Mouse (Mus musculus): ENCODE measurements around the gene Slc8a1. TPM values are rescaled to one million over a fixed set of nuclear protein-coding genes. Genes with fewer than 3 reads are reported as not detected.

The Slc8a1 gene
- polyA plus RNA-seq, 1 experiment from 2014 or later = 6.6 TPM

- no peak overlapping the region for H3K27ac ChIP-seq (ENCODE audit: low read length)
- H3K9me3 ChIP-seq (replicated peaks; ENCODE audit: control insufficient read depth, low read length) = no peaks in the 10 kb centered on the region
- peaks cover 12% of the 10 kb centered on the region; the same call in 1 of the 2 replicates for H3K4me1 ChIP-seq (ENCODE audit: control insufficient read depth, insufficient read depth, low read length)
- WGBS = 71% methylated on average over 7 of the region's 7 CpGs
- H3K4me2 ChIP-seq (ENCODE audit: low read depth, low read length) = no peak overlapping the region
- no peak overlapping the region for H3K4me3 ChIP-seq (replicated peaks; ENCODE audit: low read length)
- H3K9ac ChIP-seq (ENCODE audit: low read length) = no peak overlapping the region
- no peak for ATAC-seq (ENCODE audit: insufficient read depth, low FRiP score)
- H3K27me3 ChIP-seq (ENCODE audit: control insufficient read depth, insufficient read depth, low read length) = no peaks in the 10 kb centered on the region
- H3K36me3 ChIP-seq (ENCODE audit: control insufficient read depth, insufficient read depth, low read length) = no peaks in the 10 kb centered on the region
Observed at GRCm38 (mm10) chr17:81391478-81391877, 346.7 kb downstream of the Slc8a1 start.

- H3K9ac ChIP-seq (ENCODE audit: low read length) = no peak overlapping the region
- H3K27me3 ChIP-seq (ENCODE audit: control insufficient read depth, insufficient read depth, low read length) = no peaks in the 10 kb centered on the region
- ATAC-seq (ENCODE audit: insufficient read depth, low FRiP score) = no peak
- H3K4me3 ChIP-seq (replicated peaks; ENCODE audit: low read length) = no peak overlapping the region
- WGBS = 79% methylated on average over 3 of the region's 3 CpGs
- peaks cover 12% of the 10 kb centered on the region; the same call in 1 of the 2 replicates for H3K4me1 ChIP-seq (ENCODE audit: control insufficient read depth, insufficient read depth, low read length)
- H3K4me2 ChIP-seq (ENCODE audit: low read depth, low read length) = no peak overlapping the region
- H3K9me3 ChIP-seq (replicated peaks; ENCODE audit: control insufficient read depth, low read length) = no peaks in the 10 kb centered on the region
- no peaks in the 10 kb centered on the region for H3K36me3 ChIP-seq (ENCODE audit: control insufficient read depth, insufficient read depth, low read length)
- no peak overlapping the region for H3K27ac ChIP-seq (ENCODE audit: low read length)
Observed at GRCm38 (mm10) chr17:81390790-81391189, 347.4 kb downstream of the Slc8a1 start.

- Histone ChIP-seq H3K27me3 (ENCODE audit: control insufficient read depth, insufficient read depth, low read length) (no peaks in the 10 kb centered on the region), H3K4me2 (ENCODE audit: low read depth, low read length) (no peak overlapping the region), H3K9ac (ENCODE audit: low read length) (no peak overlapping the region), H3K4me3 (replicated peaks; ENCODE audit: low read length) (no peak overlapping the region), H3K27ac (ENCODE audit: low read length) (no peak overlapping the region), H3K36me3 (ENCODE audit: control insufficient read depth, insufficient read depth, low read length) (no peaks in the 10 kb centered on the region), H3K4me1 (ENCODE audit: control insufficient read depth, insufficient read depth, low read length) (no peaks in the 10 kb centered on the region), H3K9me3 (replicated peaks; ENCODE audit: control insufficient read depth, low read length) (no peaks in the 10 kb centered on the region)
- ATAC-seq (ENCODE audit: insufficient read depth, low FRiP score) = no peak
- 75% methylated on average over 2 of the region's 2 CpGs for WGBS
Observed at GRCm38 (mm10) chr17:81386118-81386517, 352.1 kb downstream of the Slc8a1 start.

- Histone ChIP-seq H3K27ac (ENCODE audit: low read length) (no peak overlapping the region), H3K9me3 (replicated peaks; ENCODE audit: control insufficient read depth, low read length) (no peaks in the 10 kb centered on the region), H3K9ac (ENCODE audit: low read length) (no peak overlapping the region), H3K27me3 (ENCODE audit: control insufficient read depth, insufficient read depth, low read length) (no peaks in the 10 kb centered on the region), H3K36me3 (ENCODE audit: control insufficient read depth, insufficient read depth, low read length) (no peaks in the 10 kb centered on the region), H3K4me2 (ENCODE audit: low read depth, low read length) (no peak overlapping the region), H3K4me3 (replicated peaks; ENCODE audit: low read length) (no peak overlapping the region), H3K4me1 (ENCODE audit: control insufficient read depth, insufficient read depth, low read length) (no peaks in the 10 kb centered on the region)
- ATAC-seq (ENCODE audit: insufficient read depth, low FRiP score) = no peak
- WGBS = 84% methylated on average over 5 of the region's 5 CpGs
Observed at GRCm38 (mm10) chr17:81385476-81385875, 352.7 kb downstream of the Slc8a1 start.

GRCm38 (mm10) chr17:81383461-81383860 lies 354.7 kb downstream of the Slc8a1 start:
- H3K27ac ChIP-seq (ENCODE audit: low read length) = no peak overlapping the region
- WGBS = 93% methylated on average over 4 of the region's 4 CpGs
- H3K36me3 ChIP-seq (ENCODE audit: control insufficient read depth, insufficient read depth, low read length) = no peaks in the 10 kb centered on the region
- no peak for ATAC-seq (ENCODE audit: insufficient read depth, low FRiP score)
- H3K4me1 ChIP-seq (ENCODE audit: control insufficient read depth, insufficient read depth, low read length) = no peaks in the 10 kb centered on the region
- H3K4me2 ChIP-seq (ENCODE audit: low read depth, low read length) = no peak overlapping the region
- no peaks in the 10 kb centered on the region for H3K27me3 ChIP-seq (ENCODE audit: control insufficient read depth, insufficient read depth, low read length)
- no peak overlapping the region for H3K9ac ChIP-seq (ENCODE audit: low read length)
- H3K9me3 ChIP-seq (replicated peaks; ENCODE audit: control insufficient read depth, low read length) = no peaks in the 10 kb centered on the region
- no peak overlapping the region for H3K4me3 ChIP-seq (replicated peaks; ENCODE audit: low read length)

- no peak overlapping the region for H3K4me2 ChIP-seq (ENCODE audit: low read depth, low read length)
Observed at GRCm38 (mm10) chr17:81378436-81378835, 359.7 kb downstream of the Slc8a1 start.

GRCm38 (mm10) chr17:81377757-81378299 lies 360.3 kb downstream of the Slc8a1 start:
- no peaks in the 10 kb centered on the region for H3K27me3 ChIP-seq (ENCODE audit: control insufficient read depth, insufficient read depth, low read length)
- no peak for ATAC-seq (ENCODE audit: insufficient read depth, low FRiP score)
- no peaks in the 10 kb centered on the region for H3K36me3 ChIP-seq (ENCODE audit: control insufficient read depth, insufficient read depth, low read length)
- no peak overlapping the region for H3K4me2 ChIP-seq (ENCODE audit: low read depth, low read length)
- H3K4me3 ChIP-seq (replicated peaks; ENCODE audit: low read length) = no peak overlapping the region
- no peak overlapping the region for H3K27ac ChIP-seq (ENCODE audit: low read length)
- no peaks in the 10 kb centered on the region for H3K4me1 ChIP-seq (ENCODE audit: control insufficient read depth, insufficient read depth, low read length)
- no peak overlapping the region for H3K9ac ChIP-seq (ENCODE audit: low read length)
- no peaks in the 10 kb centered on the region for H3K9me3 ChIP-seq (replicated peaks; ENCODE audit: control insufficient read depth, low read length)
- 60% methylated on average over 5 of the region's 5 CpGs for WGBS

More at GRCm38 (mm10) chr17:81378436-81378835, 359.7 kb downstream of the Slc8a1 start:
- Histone ChIP-seq H3K27ac (ENCODE audit: low read length) (no peak overlapping the region), H3K9ac (ENCODE audit: low read length) (no peak overlapping the region), H3K27me3 (ENCODE audit: control insufficient read depth, insufficient read depth, low read length) (no peaks in the 10 kb centered on the region), H3K36me3 (ENCODE audit: control insufficient read depth, insufficient read depth, low read length) (no peaks in the 10 kb centered on the region), H3K4me3 (replicated peaks; ENCODE audit: low read length) (no peak overlapping the region), H3K9me3 (replicated peaks; ENCODE audit: control insufficient read depth, low read length) (no peaks in the 10 kb centered on the region), H3K4me1 (ENCODE audit: control insufficient read depth, insufficient read depth, low read length) (no peaks in the 10 kb centered on the region)
- ATAC-seq (ENCODE audit: insufficient read depth, low FRiP score) = no peak
- WGBS = 73% methylated on average over 7 of the region's 7 CpGs

GRCm38 (mm10) chr17:81377195-81377594 lies 361.0 kb downstream of the Slc8a1 start:
- Histone ChIP-seq H3K9ac (ENCODE audit: low read length) (no peak overlapping the region), H3K4me1 (ENCODE audit: control insufficient read depth, insufficient read depth, low read length) (no peaks in the 10 kb centered on the region), H3K27ac (ENCODE audit: low read length) (no peak overlapping the region), H3K9me3 (replicated peaks; ENCODE audit: control insufficient read depth, low read length) (no peaks in the 10 kb centered on the region), H3K36me3 (ENCODE audit: control insufficient read depth, insufficient read depth, low read length) (no peaks in the 10 kb centered on the region), H3K27me3 (ENCODE audit: control insufficient read depth, insufficient read depth, low read length) (no peaks in the 10 kb centered on the region), H3K4me3 (replicated peaks; ENCODE audit: low read length) (no peak overlapping the region), H3K4me2 (ENCODE audit: low read depth, low read length) (no peak overlapping the region)
- 53% methylated on average over 1 of the region's 1 CpGs for WGBS
- no peak for ATAC-seq (ENCODE audit: insufficient read depth, low FRiP score)

GRCm38 (mm10) chr17:81375901-81376300 lies 362.3 kb downstream of the Slc8a1 start:
- H3K9me3 ChIP-seq (replicated peaks; ENCODE audit: control insufficient read depth, low read length) = no peaks in the 10 kb centered on the region
- H3K9ac ChIP-seq (ENCODE audit: low read length) = no peak overlapping the region
- WGBS = 80% methylated on average over 6 of the region's 6 CpGs
- H3K4me2 ChIP-seq (ENCODE audit: low read depth, low read length) = no peak overlapping the region
- no peak overlapping the region for H3K27ac ChIP-seq (ENCODE audit: low read length)
- no peaks in the 10 kb centered on the region for H3K4me1 ChIP-seq (ENCODE audit: control insufficient read depth, insufficient read depth, low read length)
- no peaks in the 10 kb centered on the region for H3K36me3 ChIP-seq (ENCODE audit: control insufficient read depth, insufficient read depth, low read length)
- ATAC-seq (ENCODE audit: insufficient read depth, low FRiP score) = no peak
- no peaks in the 10 kb centered on the region for H3K27me3 ChIP-seq (ENCODE audit: control insufficient read depth, insufficient read depth, low read length)
- no peak overlapping the region for H3K4me3 ChIP-seq (replicated peaks; ENCODE audit: low read length)

All from stomach, embryonic 16.5 days (tissue).